Mouse (Mus musculus): ENCODE data around the gene Tmod1. TPM values are rescaled to one million over a fixed set of nuclear protein-coding genes. Genes with fewer than 3 reads are reported as not detected.

The Tmod1 gene
- polyA plus RNA-seq, 1 experiment: 0.34 TPM

- Histone ChIP-seq H3K4me3 (ENCODE audit: insufficient read depth, poor library complexity, severe bottlenecking) (no peak overlapping the region), H3K27me3 (ENCODE audit: control insufficient read depth, insufficient read depth, insufficient read length) (no peaks in the 10 kb centered on the region), H3ac (ENCODE audit: control insufficient read depth, insufficient read length, low read depth) (no peak overlapping the region), H3K36me3 (ENCODE audit: control insufficient read depth, insufficient read depth) (peaks cover 84% of the 10 kb centered on the region), H3K79me2 (ENCODE audit: control insufficient read depth, insufficient read depth) (no peaks in the 10 kb centered on the region), H3K79me3 (ENCODE audit: low read depth) (no peaks in the 10 kb centered on the region)
- TF ChIP-seq MAX (IDR thresholded peaks at IDR 0.05) (no peak), MYOD1 (IDR thresholded peaks at IDR 0.05; ENCODE audit: control insufficient read depth, insufficient read length, low read depth) (no peak), CTCF (IDR thresholded peaks at IDR 0.05; ENCODE audit: control insufficient read depth, insufficient read depth, insufficient read length) (no peak), MYOG (IDR thresholded peaks at IDR 0.05; ENCODE audit: control insufficient read depth, extremely low read depth, insufficient read length) (no peak), FOSL1 (IDR thresholded peaks at IDR 0.05; ENCODE audit: insufficient read depth, low read length, poor library complexity, severe bottlenecking) (no peak), USF1 (IDR thresholded peaks at IDR 0.05; ENCODE audit: low read depth) (no peak), CEBPB (IDR thresholded peaks at IDR 0.05; ENCODE audit: low read depth) (no peak)
Observed at GRCm38 (mm10) chr4:46123358-46123757, 84.6 kb downstream of the Tmod1 start.

DNA sequence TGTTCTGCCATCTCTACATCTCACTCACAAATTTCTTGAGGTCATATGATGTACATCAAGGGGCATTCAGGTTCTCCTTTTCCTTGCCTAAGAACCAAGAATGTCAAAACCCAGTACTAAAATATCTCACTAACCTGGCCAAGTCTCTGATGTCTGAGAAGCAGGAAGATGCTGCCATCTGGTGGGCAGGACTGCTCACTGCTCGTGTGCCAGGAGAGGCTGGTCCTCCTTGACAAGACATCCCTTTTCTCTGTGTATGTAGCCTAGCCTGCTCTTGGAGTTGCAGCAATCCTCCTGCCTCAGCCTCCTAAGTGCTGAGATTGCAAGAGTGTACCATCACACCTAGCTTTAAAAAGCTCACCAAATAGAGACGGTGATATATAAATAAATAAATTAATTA is 87.8 kb downstream of the Tmod1 start:
- Histone ChIP-seq H3K79me3 (ENCODE audit: low read depth) (no peaks in the 10 kb centered on the region), H3K36me3 (ENCODE audit: control insufficient read depth, insufficient read depth) (peaks cover 79% of the 10 kb centered on the region), H3K4me3 (ENCODE audit: insufficient read depth, poor library complexity, severe bottlenecking) (no peak overlapping the region), H3K79me2 (ENCODE audit: control insufficient read depth, insufficient read depth) (no peaks in the 10 kb centered on the region), H3ac (ENCODE audit: control insufficient read depth, insufficient read length, low read depth) (no peak overlapping the region), H3K27me3 (ENCODE audit: control insufficient read depth, insufficient read depth, insufficient read length) (no peaks in the 10 kb centered on the region)
- TF ChIP-seq CTCF (IDR thresholded peaks at IDR 0.05; ENCODE audit: control insufficient read depth, insufficient read depth, insufficient read length) (peak; percentile 88), MYOD1 (IDR thresholded peaks at IDR 0.05; ENCODE audit: control insufficient read depth, insufficient read length, low read depth) (no peak)

GRCm38 (mm10) chr4:46129311-46130004 is 90.7 kb downstream of the Tmod1 start:
- H3K27me3 ChIP-seq (ENCODE audit: control insufficient read depth, insufficient read depth, insufficient read length): no peaks in the 10 kb centered on the region
- no peak overlapping the region for H3ac ChIP-seq (ENCODE audit: control insufficient read depth, insufficient read length, low read depth)
- H3K36me3 ChIP-seq (ENCODE audit: control insufficient read depth, insufficient read depth): peaks cover 78% of the 10 kb centered on the region
- no peak overlapping the region for H3K4me3 ChIP-seq (ENCODE audit: insufficient read depth, poor library complexity, severe bottlenecking)
- TF ChIP-seq FOSL1 (IDR thresholded peaks at IDR 0.05; ENCODE audit: insufficient read depth, low read length, poor library complexity, severe bottlenecking): no peak
- TF ChIP-seq MYOD1 (IDR thresholded peaks at IDR 0.05; ENCODE audit: control insufficient read depth, insufficient read length, low read depth): no peak
- no peak for TF ChIP-seq CEBPB (IDR thresholded peaks at IDR 0.05; ENCODE audit: low read depth)
- no peak for TF ChIP-seq MAX (IDR thresholded peaks at IDR 0.05)
- TF ChIP-seq CTCF (IDR thresholded peaks at IDR 0.05; ENCODE audit: control insufficient read depth, insufficient read depth, insufficient read length): no peak
- no peak for TF ChIP-seq MYOG (IDR thresholded peaks at IDR 0.05; ENCODE audit: control insufficient read depth, extremely low read depth, insufficient read length)
- TF ChIP-seq USF1 (IDR thresholded peaks at IDR 0.05; ENCODE audit: low read depth): no peak
- H3K79me2 ChIP-seq (ENCODE audit: control insufficient read depth, insufficient read depth): peaks cover 14% of the 10 kb centered on the region
- H3K79me3 ChIP-seq (ENCODE audit: low read depth): peaks cover 1% of the 10 kb centered on the region

DNA sequence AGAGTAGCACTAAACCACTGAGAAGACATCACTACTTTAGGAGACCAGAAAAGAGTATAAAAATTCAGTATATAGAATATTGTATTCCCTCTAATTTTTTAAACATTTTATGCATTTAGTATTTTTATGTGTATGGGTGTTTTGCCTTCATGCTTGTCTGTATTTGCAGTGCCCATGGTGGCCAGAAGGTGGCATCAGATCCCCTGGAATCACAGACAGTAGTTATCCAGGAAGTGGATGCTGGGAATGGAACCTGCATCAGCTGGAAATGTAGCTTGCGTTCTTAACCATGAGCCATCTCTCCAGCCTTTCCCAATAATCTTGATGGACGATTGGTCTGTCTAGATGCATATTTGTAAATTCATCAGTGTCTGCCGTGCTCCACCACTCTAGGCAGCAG is 91.5 kb downstream of the Tmod1 start:
- peaks cover 1% of the 10 kb centered on the region for H3K79me3 ChIP-seq (ENCODE audit: low read depth)
- no peaks in the 10 kb centered on the region for H3K27me3 ChIP-seq (ENCODE audit: control insufficient read depth, insufficient read depth, insufficient read length)
- H3ac ChIP-seq (ENCODE audit: control insufficient read depth, insufficient read length, low read depth): no peak overlapping the region
- H3K4me3 ChIP-seq (ENCODE audit: insufficient read depth, poor library complexity, severe bottlenecking): no peak overlapping the region
- TF ChIP-seq CTCF (IDR thresholded peaks at IDR 0.05; ENCODE audit: control insufficient read depth, insufficient read depth, insufficient read length): peak; percentile 34
- TF ChIP-seq FOSL1 (IDR thresholded peaks at IDR 0.05; ENCODE audit: insufficient read depth, low read length, poor library complexity, severe bottlenecking): no peak
- H3K36me3 ChIP-seq (ENCODE audit: control insufficient read depth, insufficient read depth): peaks cover 78% of the 10 kb centered on the region
- peaks cover 14% of the 10 kb centered on the region for H3K79me2 ChIP-seq (ENCODE audit: control insufficient read depth, insufficient read depth)

GRCm38 (mm10) chr4:46131791-46132190 is 93.1 kb downstream of the Tmod1 start:
- H3K27me3 ChIP-seq (ENCODE audit: control insufficient read depth, insufficient read depth, insufficient read length): no peaks in the 10 kb centered on the region
- H3K4me3 ChIP-seq (ENCODE audit: insufficient read depth, poor library complexity, severe bottlenecking): no peak overlapping the region
- TF ChIP-seq MYOG (IDR thresholded peaks at IDR 0.05; ENCODE audit: control insufficient read depth, extremely low read depth, insufficient read length): no peak
- no peak for TF ChIP-seq CTCF (IDR thresholded peaks at IDR 0.05; ENCODE audit: control insufficient read depth, insufficient read depth, insufficient read length)
- TF ChIP-seq FOSL1 (IDR thresholded peaks at IDR 0.05; ENCODE audit: insufficient read depth, low read length, poor library complexity, severe bottlenecking): no peak
- no peak for TF ChIP-seq MYOD1 (IDR thresholded peaks at IDR 0.05; ENCODE audit: control insufficient read depth, insufficient read length, low read depth)
- TF ChIP-seq MAX (IDR thresholded peaks at IDR 0.05): no peak
- no peak for TF ChIP-seq CEBPB (IDR thresholded peaks at IDR 0.05; ENCODE audit: low read depth)
- no peak for TF ChIP-seq USF1 (IDR thresholded peaks at IDR 0.05; ENCODE audit: low read depth)
- H3K36me3 ChIP-seq (ENCODE audit: control insufficient read depth, insufficient read depth): peaks cover 67% of the 10 kb centered on the region
- H3K79me2 ChIP-seq (ENCODE audit: control insufficient read depth, insufficient read depth): peaks cover 30% of the 10 kb centered on the region
- H3ac ChIP-seq (ENCODE audit: control insufficient read depth, insufficient read length, low read depth): no peak overlapping the region
- peaks cover 10% of the 10 kb centered on the region for H3K79me3 ChIP-seq (ENCODE audit: low read depth)

GRCm38 (mm10) chr4:46137629-46138286 is 99.0 kb downstream of the Tmod1 start:
- peak overlapping the region; percentile 88 for H3ac ChIP-seq (ENCODE audit: control insufficient read depth, insufficient read length, low read depth)
- H3K79me3 ChIP-seq (ENCODE audit: low read depth): peaks cover 61% of the 10 kb centered on the region
- peaks cover 28% of the 10 kb centered on the region for H3K36me3 ChIP-seq (ENCODE audit: control insufficient read depth, insufficient read depth)
- TF ChIP-seq MYOD1 (IDR thresholded peaks at IDR 0.05; ENCODE audit: control insufficient read depth, insufficient read length, low read depth) (no peak), CTCF (IDR thresholded peaks at IDR 0.05; ENCODE audit: control insufficient read depth, insufficient read depth, insufficient read length) (no peak), MYOG (IDR thresholded peaks at IDR 0.05; ENCODE audit: control insufficient read depth, extremely low read depth, insufficient read length) (no peak), FOSL1 (IDR thresholded peaks at IDR 0.05; ENCODE audit: insufficient read depth, low read length, poor library complexity, severe bottlenecking) (no peak), CEBPB (IDR thresholded peaks at IDR 0.05; ENCODE audit: low read depth) (no peak), MAX (IDR thresholded peaks at IDR 0.05) (no peak), USF1 (IDR thresholded peaks at IDR 0.05; ENCODE audit: low read depth) (no peak)
- H3K4me3 ChIP-seq (ENCODE audit: insufficient read depth, poor library complexity, severe bottlenecking): peak overlapping the region; percentile 60
- peaks cover 87% of the 10 kb centered on the region for H3K79me2 ChIP-seq (ENCODE audit: control insufficient read depth, insufficient read depth)
- H3K27me3 ChIP-seq (ENCODE audit: control insufficient read depth, insufficient read depth, insufficient read length): no peaks in the 10 kb centered on the region

Data from C2C12 (cell line).